Mouse (Mus musculus) neural tube, embryonic 11.5 days (tissue): ENCODE results near the gene Rnf220. TPM values are rescaled to one million over a fixed set of nuclear protein-coding genes. Genes with fewer than 3 reads are reported as not detected.

Experiments used
- ATAC-seq: fragments of 200-750 bp; cut with Nextera tagmentation; 2 replicates; pipeline ENCODE4 v1.8.0; 2017; ENCODE audit warnings: moderate number of reproducible peaks, mild to moderate bottlenecking, moderate TSS enrichment, moderate library complexity; ENCODE audit not compliant: insufficient read depth, low FRiP score, low TSS enrichment
- DNase-seq: peaks from one replicate; pipeline ENCODE4 v3.0.0-alpha.2; 2015; ENCODE audit warnings: low spot score
- H3K27ac ChIP-seq: fragments of 300-500 bp; sonication (generic); 2 replicates; pipeline ENCODE4 v1.5.1; 2014; ENCODE audit warnings: low read depth, mild to moderate bottlenecking, low read length
- H3K27me3 ChIP-seq: fragments of 300-500 bp; sonication (generic); 2 replicates; pipeline ENCODE4 v1.6.1; 2014; ENCODE audit warnings: mild to moderate bottlenecking, low read length, mixed read lengths; ENCODE audit not compliant: control insufficient read depth, insufficient read depth
- H3K36me3 ChIP-seq: fragments of 300-500 bp; sonication (generic); 2 replicates; pipeline ENCODE4 v1.6.1; 2014; ENCODE audit warnings: mild to moderate bottlenecking, low read length, moderate library complexity, mixed read lengths; ENCODE audit not compliant: control insufficient read depth, insufficient read depth
- H3K4me1 ChIP-seq: fragments of 300-500 bp; sonication (generic); 2 replicates; pipeline ENCODE4 v1.6.1; 2014; ENCODE audit warnings: low read length, mixed read lengths; ENCODE audit not compliant: control insufficient read depth, insufficient read depth
- H3K4me2 ChIP-seq: fragments of 300-500 bp; sonication (generic); 2 replicates; pipeline ENCODE4 v1.6.1; 2014; ENCODE audit warnings: low read depth, mild to moderate bottlenecking, moderate library complexity
- H3K4me3 ChIP-seq: fragments of 300-500 bp; sonication (generic); 2 replicates; pipeline ENCODE4 v1.5.1; 2014; ENCODE audit warnings: low read depth, low read length
- H3K9ac ChIP-seq: fragments of 300-500 bp; sonication (generic); 2 replicates; pipeline ENCODE4 v1.6.1; 2014; ENCODE audit warnings: mild to moderate bottlenecking, low read length
- H3K9me3 ChIP-seq: fragments of 300-500 bp; sonication (generic); 2 replicates; pipeline ENCODE4 v1.6.1; 2016; ENCODE audit warnings: low read length; ENCODE audit not compliant: control insufficient read depth
- WGBS: fragments of 180-500 bp; shearing (Covaris S2); extraction: QIAGEN DNeasy Blood & Tissue Kit; methylation state at CpG from one replicate; pipeline ENCODE4 v1.1.7; 2014; 5-methylcytosine and 5-hydroxymethylcytosine counted together
- polyA plus RNA-seq: library from polyadenylated mRNA; unstranded; fragments of >200 nt; fragmentation: Nextera tagmentation; extraction: Ambion mirVana; gene quantifications from 2 replicates; pipeline ENCODE4 v1.2.1, GENCODE M21; 2014

Rnf220 gene
- polyA plus RNA-seq, 1 experiment from 2014 or later, result 76.8 TPM

DNA sequence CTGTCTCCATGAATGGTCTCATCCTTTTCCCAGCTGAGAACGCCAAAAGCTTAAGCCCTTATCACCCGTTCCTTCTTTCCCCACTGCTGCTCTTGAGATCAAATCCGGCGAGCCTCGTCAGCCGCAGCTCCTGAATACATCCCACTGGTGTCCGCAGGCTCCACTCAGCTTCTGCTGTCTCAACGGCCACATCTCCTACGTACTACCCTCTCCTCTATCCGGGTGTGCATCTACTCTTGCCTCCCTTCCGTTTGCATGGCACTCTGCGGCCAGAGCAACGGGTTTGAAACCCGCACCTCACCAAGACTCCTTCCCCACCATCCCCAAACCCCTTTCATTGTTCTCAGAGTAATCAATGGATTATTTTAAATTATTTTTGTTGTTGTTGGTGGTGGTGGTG is 58.8 kb downstream of the Rnf220 start:
- no peak overlapping the region for H3K9ac ChIP-seq
- H3K4me1 ChIP-seq, result no peaks in the 10 kb centered on the region
- no peak overlapping the region for H3K27ac ChIP-seq
- no peak overlapping the region for H3K4me3 ChIP-seq
- DNase-seq (no peak), ATAC-seq (no peak)
- 0 out of 2 replicates have a peak, but pooled peaks cover 5% of the 10 kb centered on the region for H3K27me3 ChIP-seq
- no peaks in the 10 kb centered on the region for H3K36me3 ChIP-seq
- no peaks in the 10 kb centered on the region for H3K9me3 ChIP-seq
- WGBS, result 90% methylated on average over 14 of the region's 14 CpGs
- H3K4me2 ChIP-seq, result no peak overlapping the region

DNA sequence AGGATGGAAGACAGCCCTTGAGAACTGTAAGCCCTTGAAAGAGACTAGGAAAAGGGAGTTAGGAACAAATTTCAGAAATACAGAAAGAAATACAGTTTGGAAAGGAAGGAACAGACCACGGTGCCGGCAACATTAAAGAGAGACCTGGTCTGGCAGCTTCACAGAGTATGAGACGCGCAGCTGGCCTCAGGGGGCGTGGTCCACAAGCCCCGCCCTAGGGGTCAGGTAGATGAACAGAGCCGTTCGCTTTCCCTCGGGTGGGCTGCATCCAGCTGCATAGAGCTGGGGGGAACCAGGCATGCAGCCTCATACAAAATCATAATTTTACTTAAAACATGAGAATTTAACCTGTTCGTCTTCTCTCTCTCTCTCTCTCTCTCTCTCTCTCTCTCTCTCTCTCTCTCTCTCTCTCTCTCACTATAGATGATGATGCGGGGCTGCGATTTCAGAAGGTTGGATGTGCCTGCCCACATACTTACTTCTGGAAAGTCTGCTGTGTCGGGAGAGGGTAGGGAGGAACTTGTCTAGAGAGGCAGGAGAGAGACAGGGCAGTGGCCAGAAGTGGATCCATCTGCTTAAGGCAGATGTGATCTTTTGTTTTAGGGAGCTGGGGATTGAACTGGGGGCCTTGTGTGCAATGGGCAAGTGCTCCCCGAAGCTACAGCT is 59.7 kb downstream of the Rnf220 start:
- H3K9ac ChIP-seq, result no peak overlapping the region
- no peaks in the 10 kb centered on the region for H3K36me3 ChIP-seq
- DNase-seq (no peak), ATAC-seq (no peak)
- no peak overlapping the region for H3K4me3 ChIP-seq
- no peaks in the 10 kb centered on the region for H3K9me3 ChIP-seq
- H3K4me2 ChIP-seq, result no peak overlapping the region
- 36% methylated on average over 14 of the region's 14 CpGs for WGBS
- H3K4me1 ChIP-seq, result no peaks in the 10 kb centered on the region
- H3K27ac ChIP-seq, result no peak overlapping the region
- peaks cover 8% of the 10 kb centered on the region; the same call in 1 of the 2 replicates for H3K27me3 ChIP-seq

DNA sequence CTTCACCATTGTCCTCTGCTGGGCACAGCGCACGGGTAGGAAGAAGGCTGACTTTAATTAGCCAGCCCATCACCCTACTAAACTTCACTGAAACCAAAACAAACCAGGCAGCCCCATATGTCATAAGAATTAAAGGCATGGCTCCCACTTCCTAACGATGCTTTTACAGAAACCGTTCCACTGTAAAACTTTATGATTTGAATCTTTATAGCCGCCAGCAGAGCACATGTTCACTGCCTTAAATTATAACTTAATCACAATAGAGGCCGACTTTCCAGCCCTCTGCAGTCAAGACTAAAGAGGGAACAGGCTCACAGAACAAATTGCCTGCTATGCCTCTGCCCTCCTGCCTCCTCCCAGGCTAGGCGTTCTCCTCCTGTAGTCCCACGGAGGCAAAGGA is 62.5 kb downstream of the Rnf220 start:
- 67% methylated on average over 8 of the region's 8 CpGs for WGBS
- H3K36me3 ChIP-seq, result no peaks in the 10 kb centered on the region
- peaks cover 15% of the 10 kb centered on the region for H3K27me3 ChIP-seq
- H3K4me2 ChIP-seq, result no peak overlapping the region
- DNase-seq, result no peak
- H3K27ac ChIP-seq, result no peak overlapping the region
- no peaks in the 10 kb centered on the region for H3K4me1 ChIP-seq
- H3K9ac ChIP-seq, result no peak overlapping the region
- H3K4me3 ChIP-seq, result no peak overlapping the region
- ATAC-seq, result no peak
- H3K9me3 ChIP-seq, result no peaks in the 10 kb centered on the region

DNA sequence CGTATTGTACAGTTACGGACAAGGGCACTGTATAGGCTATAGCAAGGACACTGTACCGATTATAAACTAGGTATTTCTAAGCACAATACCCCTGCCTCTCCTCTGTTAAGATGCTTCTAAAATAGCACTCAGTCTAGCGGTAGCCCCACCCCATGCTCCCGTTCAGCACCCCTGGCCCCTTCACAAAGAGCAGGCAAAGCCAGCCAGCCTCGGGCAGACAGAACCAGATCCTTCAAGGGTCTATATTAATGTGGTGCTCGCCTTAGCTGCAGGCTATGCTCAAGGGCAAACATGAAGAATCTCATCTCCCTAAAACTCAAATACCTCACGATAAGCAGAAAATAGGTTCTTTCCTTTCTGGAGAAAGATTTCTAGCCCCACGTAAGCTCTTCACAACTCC is 67.2 kb downstream of the Rnf220 start:
- Histone ChIP-seq H3K36me3 (no peaks in the 10 kb centered on the region), H3K27me3 (peaks cover 28% of the 10 kb centered on the region), H3K4me3 (no peak overlapping the region), H3K9me3 (no peaks in the 10 kb centered on the region), H3K4me1 (no peaks in the 10 kb centered on the region), H3K9ac (no peak overlapping the region), H3K27ac (no peak overlapping the region), H3K4me2 (no peak overlapping the region)
- no peak for DNase-seq
- 82% methylated on average over 9 of the region's 9 CpGs for WGBS
- ATAC-seq, result no peak

DNA sequence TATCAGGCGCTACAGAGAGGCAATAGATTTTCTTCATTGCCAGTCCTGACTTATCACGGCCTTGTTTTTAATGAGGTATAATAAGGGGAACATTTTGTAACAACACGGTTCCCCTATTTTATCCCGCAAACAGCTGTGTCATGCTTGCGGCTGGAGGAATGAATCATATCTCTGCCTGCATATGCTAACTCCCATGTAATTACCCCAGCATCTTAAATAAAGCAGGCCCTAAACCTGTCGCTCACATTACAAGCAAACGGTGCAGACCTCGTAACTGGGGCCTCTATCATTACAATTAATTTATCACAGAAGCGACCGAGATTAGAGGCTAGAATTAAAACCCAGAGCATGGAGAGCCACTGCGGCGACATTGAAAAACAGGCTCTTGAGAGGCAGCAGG is 69.3 kb downstream of the Rnf220 start:
- H3K4me1 ChIP-seq, result no peaks in the 10 kb centered on the region
- no peak overlapping the region for H3K27ac ChIP-seq
- H3K9ac ChIP-seq, result no peak overlapping the region
- no peaks in the 10 kb centered on the region for H3K9me3 ChIP-seq
- peaks cover 25% of the 10 kb centered on the region for H3K27me3 ChIP-seq
- DNase-seq, result no peak
- 45% methylated on average over 12 of the region's 12 CpGs for WGBS
- no peak overlapping the region for H3K4me2 ChIP-seq
- no peak overlapping the region for H3K4me3 ChIP-seq
- ATAC-seq, result no peak
- no peaks in the 10 kb centered on the region for H3K36me3 ChIP-seq

DNA sequence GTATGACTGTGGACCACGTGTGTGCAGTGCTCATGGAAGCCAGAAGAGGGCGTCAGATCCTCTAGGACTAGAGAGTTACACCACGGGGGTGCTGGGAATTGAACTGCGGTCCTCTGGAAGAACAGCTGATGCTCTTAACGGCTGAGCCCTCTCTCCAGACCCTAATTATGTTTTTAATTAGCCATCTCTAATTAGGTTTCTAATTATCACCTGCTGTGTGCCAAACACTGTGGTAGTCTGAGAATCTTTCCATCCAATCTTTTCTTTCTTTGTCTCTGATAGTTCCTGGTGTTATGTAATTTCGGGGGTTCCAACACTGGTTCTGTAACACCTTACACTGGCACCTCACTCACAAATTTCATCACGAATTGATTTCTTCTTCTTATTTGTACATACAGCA is 75.8 kb downstream of the Rnf220 start:
- peaks cover 38% of the 10 kb centered on the region for H3K27me3 ChIP-seq

DNA sequence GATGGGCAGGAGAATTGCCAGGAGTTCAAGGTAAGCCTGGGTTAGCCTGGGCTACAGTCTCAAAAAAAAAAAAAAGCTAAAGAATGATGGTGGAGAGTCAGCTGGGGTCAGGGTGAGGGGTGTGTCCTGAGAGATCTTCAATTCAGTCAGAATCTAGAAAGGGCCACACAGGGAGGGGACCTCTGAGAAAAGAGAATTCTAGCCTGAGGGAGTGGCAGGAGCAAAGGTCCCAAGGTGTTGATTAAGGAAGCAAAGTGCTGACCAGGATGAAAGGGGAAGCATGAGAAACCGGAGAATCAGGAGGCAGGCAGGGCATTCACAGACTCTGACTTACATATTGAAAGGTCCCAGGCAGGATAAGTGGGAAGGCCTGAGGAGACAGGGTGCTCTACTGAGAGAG is 80.0 kb downstream of the Rnf220 start:
- Histone ChIP-seq H3K27me3 (peaks cover 66% of the 10 kb centered on the region), H3K27ac (no peak overlapping the region), H3K36me3 (no peaks in the 10 kb centered on the region), H3K9ac (no peak overlapping the region), H3K4me1 (peaks cover 6% of the 10 kb centered on the region; the same call in 1 of the 2 replicates), H3K4me3 (no peak overlapping the region), H3K9me3 (no peaks in the 10 kb centered on the region), H3K4me2 (no peak overlapping the region)
- DNase-seq (no peak), ATAC-seq (no peak)
- WGBS, result 48% methylated on average over 1 of the region's 1 CpGs

More for the DNA sequence above, 75.8 kb downstream of the Rnf220 start:
- DNase-seq (no peak), ATAC-seq (no peak)
- H3K4me1 ChIP-seq, result no peaks in the 10 kb centered on the region
- no peak overlapping the region for H3K4me3 ChIP-seq
- H3K36me3 ChIP-seq, result no peaks in the 10 kb centered on the region
- no peak overlapping the region for H3K9ac ChIP-seq
- no peak overlapping the region for H3K27ac ChIP-seq
- no peak overlapping the region for H3K4me2 ChIP-seq
- WGBS, result 92% methylated on average over 7 of the region's 7 CpGs
- H3K9me3 ChIP-seq, result no peaks in the 10 kb centered on the region

DNA sequence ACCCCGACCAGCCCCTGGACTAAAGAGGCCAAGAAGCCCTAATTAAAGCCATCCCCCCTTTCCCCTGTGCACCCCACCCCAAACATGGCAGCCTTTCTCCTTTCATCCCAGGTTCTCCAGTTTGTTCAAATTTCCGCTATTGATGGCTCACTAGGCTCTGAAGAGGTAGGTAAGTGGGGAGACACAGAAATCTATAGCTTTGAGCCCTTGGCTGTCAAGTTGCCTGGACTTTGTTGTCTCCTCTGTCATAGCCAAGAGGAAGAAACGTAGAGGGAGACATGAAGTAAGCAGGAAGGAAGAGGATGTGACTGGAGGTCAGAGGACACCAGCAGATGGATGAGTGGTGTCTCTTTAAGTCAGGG is 86.8 kb downstream of the Rnf220 start:
- no peak for ATAC-seq
- peaks cover 31% of the 10 kb centered on the region for H3K4me1 ChIP-seq
- peaks cover 80% of the 10 kb centered on the region for H3K27me3 ChIP-seq
- no peaks in the 10 kb centered on the region for H3K9me3 ChIP-seq
- DNase-seq, result no peak
- H3K9ac ChIP-seq, result no peak overlapping the region
- 16% methylated on average over 3 of the region's 3 CpGs for WGBS
- no peaks in the 10 kb centered on the region for H3K36me3 ChIP-seq
- 0 out of 2 replicates have a peak overlapping the region, but pooled peaks have one; percentile 20 for H3K27ac ChIP-seq
- no peak overlapping the region for H3K4me3 ChIP-seq
- no peak overlapping the region for H3K4me2 ChIP-seq
